Mouse (Mus musculus): ENCODE data around the gene Dlgap1. TPM values are rescaled to one million over a fixed set of nuclear protein-coding genes. Genes with fewer than 3 reads are reported as not detected.

The Dlgap1 gene
- polyA plus RNA-seq, 1 experiment = not detected

DNA sequence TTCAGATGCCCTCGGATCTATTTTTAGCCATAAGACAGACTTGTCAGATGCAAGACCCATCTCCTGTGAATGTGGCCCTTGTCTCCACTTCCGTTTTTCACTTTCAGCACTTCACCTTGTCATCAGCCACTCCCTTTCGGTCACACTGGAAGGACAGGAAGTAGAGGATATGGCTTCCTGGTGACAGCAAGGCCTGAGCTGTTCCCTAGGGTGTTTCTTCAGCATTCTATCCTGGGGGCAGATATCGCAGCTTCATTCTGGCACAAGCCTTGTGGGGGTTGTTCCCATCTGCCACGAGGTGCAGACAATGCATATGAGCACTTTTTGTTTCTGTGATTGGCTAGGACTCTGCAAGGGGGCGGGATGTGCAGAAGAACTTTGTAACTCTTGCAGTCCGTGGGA, 502.1 kb downstream of the Dlgap1 start:
- no peak for TF ChIP-seq GATA1 (IDR thresholded peaks at IDR 0.05; ENCODE audit: borderline replicate concordance, low read length)
- no peak for TF ChIP-seq FLI1 (IDR thresholded peaks at IDR 0.05; ENCODE audit: low read length)
- no peak overlapping the region for H3K4me3 ChIP-seq (replicated peaks)
- peaks cover 20% of the 10 kb centered on the region for H3K9me3 ChIP-seq
- H3K4me1 ChIP-seq = no peaks in the 10 kb centered on the region
- no peaks in the 10 kb centered on the region for H3K27me3 ChIP-seq (replicated peaks)
- no peaks in the 10 kb centered on the region for H3K36me3 ChIP-seq (replicated peaks; ENCODE audit: low read length)

DNA sequence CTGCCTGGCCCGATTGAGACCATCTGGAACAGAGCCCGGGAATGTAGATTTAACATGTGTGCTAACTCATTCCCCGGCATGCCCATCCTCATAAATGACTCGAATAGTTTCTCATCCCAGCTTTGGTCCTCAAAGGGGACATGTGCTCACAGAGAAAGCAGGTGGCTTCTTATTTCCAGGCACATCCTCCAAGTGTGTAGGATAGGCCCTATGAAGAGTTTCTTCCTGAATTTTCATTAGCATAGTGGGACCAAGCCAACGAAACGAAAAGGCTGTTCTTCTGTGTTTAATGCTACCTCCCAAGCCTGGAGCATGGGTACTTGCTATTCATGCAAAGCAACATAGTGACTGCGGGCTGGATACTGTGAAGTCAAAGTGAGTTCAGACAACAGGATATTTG, 503.3 kb downstream of the Dlgap1 start:
- no peaks in the 10 kb centered on the region for H3K36me3 ChIP-seq (replicated peaks; ENCODE audit: low read length)
- H3K9me3 ChIP-seq = peaks cover 17% of the 10 kb centered on the region; the same call in 1 of the 2 replicates
- no peak overlapping the region for H3K4me3 ChIP-seq (replicated peaks)
- H3K27me3 ChIP-seq (replicated peaks) = no peaks in the 10 kb centered on the region
- TF ChIP-seq GATA1 (IDR thresholded peaks at IDR 0.05; ENCODE audit: borderline replicate concordance, low read length) (no peak), FLI1 (IDR thresholded peaks at IDR 0.05; ENCODE audit: low read length) (no peak)
- H3K4me1 ChIP-seq = no peaks in the 10 kb centered on the region

DNA sequence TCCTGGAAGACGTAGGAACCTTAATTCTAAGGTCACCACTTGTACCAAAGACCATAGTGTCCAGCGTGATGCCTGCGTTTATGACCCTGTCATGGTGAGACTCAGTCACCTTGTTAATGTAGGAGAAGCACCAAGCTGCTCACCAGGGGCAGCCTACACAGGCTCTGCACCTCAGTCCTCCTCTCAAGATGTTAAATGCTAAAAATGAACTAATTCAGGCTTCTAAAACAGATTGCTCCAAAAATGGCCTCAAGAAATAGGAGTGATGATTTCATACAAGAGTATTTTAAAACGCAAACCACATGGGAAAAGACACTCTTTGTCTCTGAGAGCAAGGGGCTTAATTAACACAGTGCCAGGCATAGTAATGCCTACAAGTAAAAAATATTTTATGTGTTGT, 505.0 kb downstream of the Dlgap1 start:
- no peaks in the 10 kb centered on the region for H3K36me3 ChIP-seq (replicated peaks; ENCODE audit: low read length)
- H3K9me3 ChIP-seq = peaks cover 12% of the 10 kb centered on the region; the same call in 1 of the 2 replicates
- H3K27me3 ChIP-seq (replicated peaks) = no peaks in the 10 kb centered on the region
- H3K4me1 ChIP-seq = no peaks in the 10 kb centered on the region
- TF ChIP-seq GATA1 (IDR thresholded peaks at IDR 0.05; ENCODE audit: borderline replicate concordance, low read length) = no peak
- TF ChIP-seq FLI1 (IDR thresholded peaks at IDR 0.05; ENCODE audit: low read length) = no peak
- H3K4me3 ChIP-seq (replicated peaks) = no peak overlapping the region

DNA sequence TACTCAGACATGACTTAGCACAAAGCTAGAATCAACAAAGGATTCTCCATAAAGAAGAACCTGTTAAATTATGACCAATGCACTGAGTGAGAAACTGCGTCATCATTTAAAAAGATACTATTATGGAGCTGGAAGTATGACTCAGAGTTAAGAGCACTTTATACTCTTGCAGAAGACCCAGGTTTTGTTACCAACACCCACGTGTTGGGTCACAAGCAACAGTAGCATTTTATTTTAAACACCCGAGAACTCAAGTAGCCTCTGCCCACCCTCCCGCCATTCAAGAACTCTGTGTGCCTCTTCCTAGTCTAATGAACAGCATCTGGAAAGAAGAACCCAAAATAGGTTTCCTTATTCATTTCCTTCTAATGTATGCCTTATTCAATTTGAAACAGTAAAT, 514.8 kb downstream of the Dlgap1 start:
- Histone ChIP-seq H3K4me3 (replicated peaks) (no peak overlapping the region), H3K9me3 (peaks cover 11% of the 10 kb centered on the region), H3K27me3 (replicated peaks) (no peaks in the 10 kb centered on the region), H3K36me3 (replicated peaks; ENCODE audit: low read length) (no peaks in the 10 kb centered on the region), H3K4me1 (peaks cover 2% of the 10 kb centered on the region)
- TF ChIP-seq GATA1 (IDR thresholded peaks at IDR 0.05; ENCODE audit: borderline replicate concordance, low read length) (no peak), FLI1 (IDR thresholded peaks at IDR 0.05; ENCODE audit: low read length) (no peak)

DNA sequence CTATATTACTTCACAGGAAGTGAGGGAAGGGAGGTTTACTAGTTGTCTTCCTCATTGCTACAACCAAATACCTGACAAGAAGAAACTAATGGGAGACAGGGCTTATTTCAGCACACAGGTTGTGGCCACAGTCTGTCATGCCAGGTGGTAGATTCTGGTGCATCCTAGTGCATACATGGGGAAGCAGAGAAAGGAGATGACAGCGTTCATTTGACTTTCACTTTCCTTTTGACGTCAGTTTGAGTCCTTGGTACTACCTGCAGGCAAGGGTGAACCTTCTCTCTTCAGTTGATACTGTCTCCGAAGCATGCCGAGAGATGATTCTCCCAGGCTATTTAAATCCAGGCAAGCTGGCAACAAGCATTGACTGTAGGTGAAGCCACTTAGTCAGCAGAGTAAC, 516.8 kb downstream of the Dlgap1 start:
- H3K9me3 ChIP-seq = peaks cover 19% of the 10 kb centered on the region
- TF ChIP-seq GATA1 (IDR thresholded peaks at IDR 0.05; ENCODE audit: borderline replicate concordance, low read length) (no peak), FLI1 (IDR thresholded peaks at IDR 0.05; ENCODE audit: low read length) (no peak)
- peaks cover 5% of the 10 kb centered on the region for H3K4me1 ChIP-seq
- H3K27me3 ChIP-seq (replicated peaks) = no peaks in the 10 kb centered on the region
- H3K4me3 ChIP-seq (replicated peaks) = no peak overlapping the region
- H3K36me3 ChIP-seq (replicated peaks; ENCODE audit: low read length) = no peaks in the 10 kb centered on the region

DNA sequence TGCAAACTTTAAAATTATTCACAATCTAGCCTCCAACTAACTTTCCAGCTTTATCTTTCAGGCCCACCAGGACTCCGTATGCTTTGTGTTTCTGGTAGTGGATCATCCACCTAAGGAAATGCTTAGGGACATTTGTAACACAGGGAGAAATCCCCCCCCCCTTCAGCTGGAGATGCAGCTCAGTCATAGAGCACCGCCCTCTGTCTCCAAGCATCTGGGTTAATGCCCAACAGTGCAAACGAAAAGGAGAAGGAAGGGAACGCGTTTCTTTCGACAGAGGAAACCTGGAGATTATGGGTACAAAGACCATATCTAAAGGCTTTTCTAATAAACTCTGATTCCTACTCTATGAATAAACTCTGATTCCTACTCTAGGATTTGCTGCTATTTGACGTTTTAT, 517.4 kb downstream of the Dlgap1 start:
- H3K4me1 ChIP-seq = peaks cover 5% of the 10 kb centered on the region
- H3K9me3 ChIP-seq = peaks cover 19% of the 10 kb centered on the region
- no peak overlapping the region for H3K4me3 ChIP-seq (replicated peaks)
- H3K36me3 ChIP-seq (replicated peaks; ENCODE audit: low read length) = no peaks in the 10 kb centered on the region
- TF ChIP-seq FLI1 (IDR thresholded peaks at IDR 0.05; ENCODE audit: low read length) (no peak), GATA1 (IDR thresholded peaks at IDR 0.05; ENCODE audit: borderline replicate concordance, low read length) (no peak)
- H3K27me3 ChIP-seq (replicated peaks) = no peaks in the 10 kb centered on the region

DNA sequence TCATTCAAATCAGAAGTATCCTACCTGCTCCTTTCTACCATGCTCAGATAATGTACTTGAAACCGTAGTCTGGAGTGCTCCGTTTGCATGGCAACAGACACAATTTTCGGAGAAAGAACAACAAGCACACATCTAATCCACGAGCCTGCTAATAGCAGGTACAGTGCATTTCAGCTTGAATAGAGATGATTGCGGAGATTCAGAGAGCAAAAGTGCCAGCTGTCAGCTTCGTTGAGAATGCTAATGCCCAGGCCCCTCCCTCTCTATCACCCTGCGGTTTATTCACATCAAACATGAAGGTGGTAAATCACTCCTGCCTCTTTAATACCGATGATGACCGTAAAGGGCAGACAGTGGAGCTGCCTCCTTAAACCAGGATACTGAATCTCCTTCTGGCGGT, 518.0 kb downstream of the Dlgap1 start:
- Histone ChIP-seq H3K4me1 (peaks cover 5% of the 10 kb centered on the region), H3K9me3 (peaks cover 18% of the 10 kb centered on the region), H3K4me3 (replicated peaks) (no peak overlapping the region), H3K36me3 (replicated peaks; ENCODE audit: low read length) (no peaks in the 10 kb centered on the region), H3K27me3 (replicated peaks) (no peaks in the 10 kb centered on the region)
- TF ChIP-seq GATA1 (IDR thresholded peaks at IDR 0.05; ENCODE audit: borderline replicate concordance, low read length) (no peak), FLI1 (IDR thresholded peaks at IDR 0.05; ENCODE audit: low read length) (no peak)

DNA sequence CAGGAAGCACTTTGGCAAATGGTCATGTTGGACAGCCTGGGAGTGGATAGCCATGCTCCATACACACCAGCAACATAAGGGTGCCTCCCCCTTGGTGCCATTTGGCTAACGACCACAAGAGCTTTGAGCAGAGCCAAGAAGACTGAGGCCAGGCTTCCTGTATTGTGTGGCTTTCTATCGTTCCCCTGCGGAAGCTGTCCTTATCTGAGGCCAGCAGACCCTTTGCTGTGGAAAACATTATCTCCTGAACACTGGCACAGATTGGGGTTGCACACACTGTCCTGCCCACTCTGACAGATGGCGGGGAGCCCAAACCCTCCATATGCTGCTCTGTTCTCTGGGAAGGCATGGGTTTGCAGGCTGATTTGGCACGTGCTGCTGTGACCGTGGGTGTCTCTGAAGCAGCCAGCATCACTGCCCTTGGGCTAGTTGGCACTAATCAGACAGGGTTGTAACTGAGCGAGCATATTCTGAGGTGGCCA, 520.0 kb downstream of the Dlgap1 start:
- H3K9me3 ChIP-seq = peaks cover 15% of the 10 kb centered on the region
- H3K27me3 ChIP-seq (replicated peaks) = no peaks in the 10 kb centered on the region
- H3K4me1 ChIP-seq = peaks cover 5% of the 10 kb centered on the region
- no peak overlapping the region for H3K4me3 ChIP-seq (replicated peaks)
- no peaks in the 10 kb centered on the region for H3K36me3 ChIP-seq (replicated peaks; ENCODE audit: low read length)
- TF ChIP-seq GATA1 (IDR thresholded peaks at IDR 0.05; ENCODE audit: borderline replicate concordance, low read length) = no peak
- no peak for TF ChIP-seq FLI1 (IDR thresholded peaks at IDR 0.05; ENCODE audit: low read length)

DNA sequence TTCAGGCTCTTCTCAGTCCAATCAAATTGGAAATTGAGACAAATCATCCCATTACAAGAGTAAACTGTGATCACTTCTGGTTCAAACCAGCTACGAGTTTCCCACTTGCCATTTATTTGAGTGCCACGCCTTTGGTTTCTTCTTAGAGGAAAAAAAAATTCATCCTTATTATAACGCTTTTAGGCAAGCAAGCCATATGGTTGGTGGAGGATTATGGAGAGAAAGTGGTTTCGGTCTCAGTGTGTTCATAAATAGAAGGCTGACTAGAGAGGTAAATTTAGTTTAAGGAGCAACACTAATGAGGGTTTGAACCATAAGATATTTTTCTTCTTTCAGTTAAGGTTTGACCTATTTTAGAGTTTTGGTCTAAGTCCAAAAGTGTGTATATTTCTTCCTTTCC, 522.7 kb downstream of the Dlgap1 start:
- H3K4me3 ChIP-seq (replicated peaks) = no peak overlapping the region
- peaks cover 5% of the 10 kb centered on the region for H3K4me1 ChIP-seq
- TF ChIP-seq GATA1 (IDR thresholded peaks at IDR 0.05; ENCODE audit: borderline replicate concordance, low read length) (no peak), FLI1 (IDR thresholded peaks at IDR 0.05; ENCODE audit: low read length) (no peak)
- no peaks in the 10 kb centered on the region for H3K36me3 ChIP-seq (replicated peaks; ENCODE audit: low read length)
- no peaks in the 10 kb centered on the region for H3K27me3 ChIP-seq (replicated peaks)
- H3K9me3 ChIP-seq = peaks cover 14% of the 10 kb centered on the region

DNA sequence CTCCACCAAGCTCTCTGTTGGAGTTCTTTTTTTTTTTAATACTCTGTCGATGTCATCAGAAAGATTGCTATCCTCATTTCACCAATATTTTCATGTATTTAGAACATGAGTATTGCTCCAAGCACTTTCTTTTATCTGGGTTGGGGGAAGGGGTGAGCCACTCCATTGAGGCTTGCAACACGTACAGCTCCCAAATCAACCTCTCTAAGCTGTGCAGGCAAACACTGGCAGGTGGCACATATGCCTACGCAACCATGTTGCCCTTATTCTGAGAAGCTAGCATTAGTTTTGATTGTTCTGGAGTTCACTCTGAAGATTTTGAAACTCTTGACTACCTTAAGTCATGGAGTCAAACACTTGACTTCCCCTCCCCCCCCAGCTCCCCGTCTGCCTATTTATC, 525.5 kb downstream of the Dlgap1 start:
- Histone ChIP-seq H3K9me3 (peaks cover 10% of the 10 kb centered on the region), H3K36me3 (replicated peaks; ENCODE audit: low read length) (no peaks in the 10 kb centered on the region), H3K4me3 (replicated peaks) (no peak overlapping the region), H3K4me1 (no peaks in the 10 kb centered on the region), H3K27me3 (replicated peaks) (no peaks in the 10 kb centered on the region)
- TF ChIP-seq FLI1 (IDR thresholded peaks at IDR 0.05; ENCODE audit: low read length) = no peak
- no peak for TF ChIP-seq GATA1 (IDR thresholded peaks at IDR 0.05; ENCODE audit: borderline replicate concordance, low read length)

DNA sequence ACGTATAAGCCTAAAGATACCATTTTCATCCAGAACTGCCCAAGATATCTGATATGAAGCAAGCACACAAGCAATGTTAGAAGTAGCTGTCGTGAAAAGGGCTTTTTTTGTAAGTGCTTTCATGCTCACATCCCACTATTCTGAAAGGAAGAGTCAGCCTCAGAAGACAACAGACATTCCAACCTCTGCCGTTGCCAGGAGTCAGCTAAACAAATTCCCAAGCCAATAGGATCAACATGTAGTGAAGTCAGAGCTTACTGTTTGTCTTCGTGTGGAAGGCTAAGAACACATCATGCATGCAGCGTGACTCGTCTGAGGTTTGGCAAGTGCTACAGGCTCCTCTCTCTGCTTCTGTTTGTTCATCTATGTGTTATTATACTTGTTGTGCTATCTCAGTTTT, 529.4 kb downstream of the Dlgap1 start:
- no peaks in the 10 kb centered on the region for H3K36me3 ChIP-seq (replicated peaks; ENCODE audit: low read length)
- no peaks in the 10 kb centered on the region for H3K4me1 ChIP-seq
- no peak overlapping the region for H3K4me3 ChIP-seq (replicated peaks)
- no peaks in the 10 kb centered on the region for H3K27me3 ChIP-seq (replicated peaks)
- H3K9me3 ChIP-seq = peaks cover 6% of the 10 kb centered on the region; the same call in 1 of the 2 replicates
- TF ChIP-seq FLI1 (IDR thresholded peaks at IDR 0.05; ENCODE audit: low read length) (no peak), GATA1 (IDR thresholded peaks at IDR 0.05; ENCODE audit: borderline replicate concordance, low read length) (no peak)
